Mouse (Mus musculus) myocyte (in vitro differentiated cells): ENCODE data around the gene 9130213A22Rik.
"Not testable (repeated sequence)": the region's sequence is repeated elsewhere in the genome, so short reads cannot be mapped to it uniquely, and the experiment has no call there.

Source experiments
- CEBPB ChIP-seq: IDR thresholded peaks from 2 replicates; pipeline ENCODE4 v1.6.1; 2011; ENCODE audit warnings: mild to moderate bottlenecking, moderate library complexity; ENCODE audit not compliant: poor library complexity, insufficient read depth, severe bottlenecking
- MAX ChIP-seq: IDR thresholded peaks from one replicate; pipeline ENCODE4 v1.6.1; 2011; ENCODE audit warnings: low read depth, mild to moderate bottlenecking, control low read depth
- MYOG ChIP-seq, 3 experiments: IDR thresholded peaks; one replicate each; pipeline ENCODE4 v1.6.1; 2011; ENCODE audit warnings: control low read depth in 2 of 3, low read depth in 2 of 3, mild to moderate bottlenecking in 2 of 3; ENCODE audit not compliant: insufficient read length in 2 of 3, control insufficient read depth in 1 of 3, insufficient read depth in 1 of 3
- POLR2A ChIP-seq: IDR thresholded peaks from one replicate; pipeline ENCODE4 v1.6.1; 2011; ENCODE audit warnings: low read depth, mild to moderate bottlenecking, control low read depth, moderate library complexity; ENCODE audit not compliant: insufficient read length
- POLR2AphosphoS2 ChIP-seq: IDR thresholded peaks from one replicate; pipeline ENCODE4 v1.6.1; 2011; ENCODE audit warnings: low read depth, control low read depth; ENCODE audit not compliant: insufficient read length
- USF1 ChIP-seq: IDR thresholded peaks from one replicate; pipeline ENCODE4 v1.6.1; 2011; ENCODE audit warnings: low read depth, mild to moderate bottlenecking, control low read depth, moderate library complexity

- TF ChIP-seq POLR2A; CEBPB; POLR2AphosphoS2; MYOG (IDR thresholded peaks at IDR 0.05; ENCODE audit: control insufficient read depth in 1 of 3, insufficient read depth in 1 of 3, insufficient read length in 2 of 3, low read depth in 2 of 3); MAX; USF1: not testable (repeated sequence)
These were observed 28.5 kb downstream of the 9130213A22Rik start for GRCm38 (mm10) chr11:69093856-69094255.
